Mouse (Mus musculus) megakaryocyte progenitor cell, adult 5-6 weeks (primary cell): ENCODE data around the gene Gnpnat1. TPM values are rescaled to one million over a fixed set of nuclear protein-coding genes. Genes with fewer than 3 reads are reported as not detected.

Experiments
- ATAC-seq: replicated peaks from 2 replicates; pipeline ENCODE4 v1.8.0; 2016; ENCODE audit warnings: mild to moderate bottlenecking, moderate TSS enrichment, inconsistent platforms; ENCODE audit not compliant: poor library complexity
- total RNA-seq, 2 experiments: library from RNA; stranded (forward) in 1 of 2; stranded (reverse) in 1 of 2; fragments of 157-497, 149-512 nt in 1 of 2; fragments of 200-1000 nt in 1 of 2; gene quantifications; 2 replicates each; pipeline versions ENCODE4 v1.2.3 to v1.2.4; 2015 to 2017

Gnpnat1 gene
- total RNA-seq, 2 experiments from 2014 or later = 22.7 to 49.7 TPM

DNA sequence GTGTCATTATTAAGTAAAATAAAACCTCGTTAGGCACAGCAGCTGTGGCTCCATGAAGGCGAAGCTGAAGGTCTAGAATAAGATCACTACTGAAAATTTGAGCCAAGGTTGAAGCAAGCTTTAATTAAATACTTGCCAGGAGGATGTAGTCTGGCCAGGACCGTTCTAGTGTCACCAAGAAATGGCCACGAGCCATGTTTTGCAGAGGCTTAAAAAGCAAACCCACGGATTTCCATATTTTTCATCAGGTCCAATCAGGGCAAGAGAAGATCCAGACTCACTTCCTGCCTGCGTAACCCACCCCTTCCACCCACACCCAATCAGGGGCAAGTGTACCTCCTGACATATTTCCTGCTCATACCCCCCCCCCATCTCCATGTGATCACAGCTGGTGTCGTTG, 1.1 kb downstream of the Gnpnat1 start:
- no peak for ATAC-seq

DNA sequence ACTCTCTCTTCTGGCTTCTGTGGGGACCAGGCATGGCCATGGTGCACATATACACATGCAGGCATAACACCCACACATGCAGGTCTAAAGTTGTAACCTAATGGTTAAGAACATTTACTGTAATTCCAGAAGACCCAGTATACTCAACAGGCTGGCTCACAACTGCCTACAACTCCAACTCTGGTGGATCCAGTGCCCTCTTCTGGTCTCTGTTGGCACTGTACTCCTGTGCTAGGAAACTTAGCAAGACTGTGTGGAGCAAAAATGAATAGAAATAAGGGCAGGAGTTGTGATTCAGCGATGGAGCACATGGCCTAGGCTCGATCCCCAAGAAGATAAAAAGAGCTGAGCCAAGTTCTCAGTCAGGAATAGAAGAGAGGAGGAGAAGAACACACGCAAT, 4.9 kb downstream of the Gnpnat1 start:
- ATAC-seq = peak; percentile 78

DNA sequence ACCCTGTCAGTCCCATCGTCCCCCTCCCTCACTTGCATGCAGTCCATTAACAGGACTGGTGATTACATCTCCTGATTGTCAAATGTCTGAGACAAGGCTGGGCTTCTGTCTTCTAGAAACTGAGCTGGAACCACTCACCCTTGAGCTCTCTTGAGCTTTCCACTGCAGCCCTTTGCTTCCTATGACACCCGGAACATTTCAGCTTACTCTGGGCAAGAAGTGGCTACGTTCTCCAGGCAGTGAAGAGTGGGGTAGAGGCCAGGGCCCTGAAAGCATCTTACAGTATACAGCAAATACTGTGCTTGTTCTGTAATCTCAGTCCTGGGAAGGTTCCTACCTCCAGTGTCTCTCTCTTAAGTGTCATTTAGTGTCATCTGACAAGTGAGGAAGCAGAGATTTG, 15.5 kb downstream of the Gnpnat1 start:
- peak; percentile 10 for ATAC-seq

DNA sequence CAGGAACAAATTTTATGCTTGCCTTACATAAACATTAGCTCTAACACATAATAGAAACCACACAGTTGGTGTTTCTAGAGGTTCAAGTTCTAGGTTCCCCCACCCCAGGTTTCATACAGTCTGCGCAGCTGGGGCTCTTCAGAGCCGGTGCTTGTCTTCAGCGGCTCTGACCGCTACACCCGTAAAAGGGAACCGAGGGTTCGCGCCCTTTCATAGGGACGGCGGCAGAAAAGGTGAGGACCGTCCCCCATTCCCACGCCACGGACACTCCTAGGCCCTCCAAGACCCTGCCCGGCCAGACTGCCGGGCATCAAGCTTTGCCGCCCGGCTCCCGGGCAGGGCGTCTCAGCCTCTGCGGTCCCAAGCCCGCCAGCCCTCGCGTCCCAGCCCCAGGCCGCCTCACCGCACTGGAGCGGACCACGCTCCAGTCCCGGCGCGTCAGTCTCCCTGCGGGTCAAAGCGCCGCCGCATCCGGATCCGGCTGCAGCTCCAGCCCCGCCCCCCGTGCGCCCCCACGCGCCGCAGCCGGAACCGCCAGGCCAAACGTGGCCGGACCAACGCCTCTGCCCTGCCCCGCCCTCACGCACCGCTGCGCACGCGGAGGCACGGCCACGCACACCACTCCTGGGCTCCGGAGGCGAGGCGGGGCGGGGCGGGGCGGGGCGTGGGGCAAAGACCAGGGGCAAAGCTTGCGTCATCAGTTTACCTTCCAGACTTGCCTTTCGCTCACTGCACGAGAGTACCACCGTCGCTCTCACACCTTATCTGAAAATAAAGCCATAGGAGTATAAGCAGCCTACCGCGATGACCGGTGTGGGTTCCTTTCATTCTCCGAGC, 16.1 kb downstream of the Gnpnat1 start:
- ATAC-seq = peak; percentile 89

DNA sequence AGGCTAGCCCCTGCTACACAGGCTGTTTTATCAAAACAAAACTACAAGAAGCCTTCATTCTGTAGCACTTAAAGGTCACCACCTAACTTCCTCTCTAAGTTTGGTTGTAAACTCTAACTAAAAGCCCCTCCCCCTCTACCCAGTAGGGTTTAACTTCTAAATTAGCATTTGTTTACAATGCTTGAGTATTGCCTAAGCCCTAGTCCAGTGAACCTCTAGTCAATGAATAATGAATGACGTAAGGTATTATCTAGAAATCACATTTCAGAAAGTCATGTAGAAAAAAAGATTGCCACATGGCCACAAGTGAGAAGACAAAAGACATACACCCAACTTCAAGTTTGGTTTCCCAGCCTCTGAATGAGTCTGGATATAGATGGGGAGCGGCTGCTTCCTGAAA, 17.2 kb downstream of the Gnpnat1 start:
- ATAC-seq = peak; percentile 16; the same call in 1 of the 2 replicates

DNA sequence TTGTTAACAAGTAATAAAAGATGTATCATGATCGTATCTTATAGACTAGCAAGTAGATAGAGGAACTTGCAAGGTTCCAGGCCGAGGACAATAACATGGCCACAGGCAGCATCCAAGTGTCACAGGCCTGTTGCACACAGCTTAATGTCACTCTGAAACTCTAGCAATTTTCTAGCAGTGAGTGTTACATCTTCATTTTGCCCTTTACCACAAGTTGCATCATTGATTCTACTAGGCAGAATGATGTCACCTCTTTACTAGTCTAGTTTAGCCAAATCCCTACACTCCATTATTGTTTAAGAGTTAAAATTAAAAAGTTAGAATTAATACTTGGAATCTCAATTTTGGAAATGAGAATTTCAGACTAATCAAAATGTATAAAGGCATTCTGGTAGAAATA, 19.1 kb downstream of the Gnpnat1 start:
- ATAC-seq = no peak

DNA sequence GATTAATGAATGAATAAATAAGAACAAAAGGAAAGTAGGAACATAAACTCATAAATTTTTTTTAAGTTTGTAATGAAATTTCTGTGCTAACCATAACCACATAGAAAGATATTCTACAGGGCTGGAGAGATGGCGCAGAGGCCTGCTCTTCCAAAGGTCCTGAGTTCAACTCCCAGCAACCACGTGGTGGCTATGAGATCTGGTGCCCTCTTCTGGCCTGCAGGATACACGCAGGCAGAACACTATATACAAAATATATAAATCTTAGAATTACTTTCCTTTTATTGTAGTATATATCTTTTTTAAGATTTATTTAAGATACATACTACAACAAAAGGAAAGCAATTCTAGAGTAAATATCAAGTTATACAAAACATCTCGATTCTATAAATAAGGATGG, 21.8 kb downstream of the Gnpnat1 start:
- peak; percentile 57 for ATAC-seq

DNA sequence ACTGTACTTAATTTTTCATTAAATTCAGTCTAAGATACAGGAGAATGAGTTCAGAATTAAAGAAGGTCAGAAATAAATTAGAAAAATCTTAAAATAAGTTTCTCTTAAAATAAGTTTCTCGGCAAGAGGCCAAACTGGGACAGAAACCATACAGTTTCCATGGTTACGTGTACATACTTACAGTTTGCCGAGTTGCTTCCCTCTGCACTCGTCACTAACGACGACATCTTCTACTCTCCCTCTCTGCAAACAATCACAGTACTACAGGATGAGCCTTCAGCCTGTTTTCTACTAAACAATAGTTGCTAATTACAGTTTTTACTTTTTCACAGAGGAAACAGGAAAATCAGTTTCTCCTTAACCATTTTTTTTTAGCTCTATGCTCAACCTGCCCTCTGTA, 24.0 kb downstream of the Gnpnat1 start:
- no peak for ATAC-seq

DNA sequence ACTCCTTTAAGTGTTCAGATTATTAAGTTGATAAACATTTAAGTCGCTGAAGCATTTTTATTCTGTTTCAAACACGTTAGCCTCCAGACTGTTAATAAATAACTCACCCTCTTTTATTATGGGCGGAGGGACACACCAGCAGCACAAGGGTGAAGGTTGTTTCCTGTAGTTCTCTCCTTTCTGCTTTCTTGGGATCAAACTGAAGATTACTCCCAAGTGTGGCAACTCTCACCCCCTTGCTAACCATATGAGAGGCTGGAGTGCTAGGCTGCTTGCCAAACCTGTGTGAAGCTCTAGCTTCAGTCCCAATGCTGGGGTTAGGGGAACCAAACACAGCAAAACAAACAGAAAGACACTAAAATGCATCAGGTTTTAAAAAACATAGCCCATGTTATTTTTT, 25.9 kb downstream of the Gnpnat1 start:
- no peak for ATAC-seq

DNA sequence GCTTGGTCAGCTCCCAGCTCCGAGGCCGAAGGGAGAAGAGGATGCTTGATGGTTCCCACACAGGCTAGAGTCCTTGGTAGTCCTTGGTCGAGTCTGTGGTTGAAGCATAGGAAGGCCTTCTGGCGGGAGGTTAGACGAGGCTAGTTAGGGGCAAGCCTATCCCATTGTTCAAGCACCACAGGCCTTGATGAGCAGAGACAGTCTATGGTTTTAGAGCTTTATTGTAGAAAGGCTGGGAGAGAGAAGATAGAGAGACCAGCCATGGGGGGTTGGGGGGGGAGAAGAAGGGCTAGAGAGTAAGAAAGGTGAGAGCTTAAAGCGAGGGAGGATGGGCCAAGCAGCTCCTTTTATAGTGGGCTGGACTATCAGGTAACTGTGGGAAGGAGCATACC, 39.5 kb downstream of the Gnpnat1 start:
- no peak for ATAC-seq

DNA sequence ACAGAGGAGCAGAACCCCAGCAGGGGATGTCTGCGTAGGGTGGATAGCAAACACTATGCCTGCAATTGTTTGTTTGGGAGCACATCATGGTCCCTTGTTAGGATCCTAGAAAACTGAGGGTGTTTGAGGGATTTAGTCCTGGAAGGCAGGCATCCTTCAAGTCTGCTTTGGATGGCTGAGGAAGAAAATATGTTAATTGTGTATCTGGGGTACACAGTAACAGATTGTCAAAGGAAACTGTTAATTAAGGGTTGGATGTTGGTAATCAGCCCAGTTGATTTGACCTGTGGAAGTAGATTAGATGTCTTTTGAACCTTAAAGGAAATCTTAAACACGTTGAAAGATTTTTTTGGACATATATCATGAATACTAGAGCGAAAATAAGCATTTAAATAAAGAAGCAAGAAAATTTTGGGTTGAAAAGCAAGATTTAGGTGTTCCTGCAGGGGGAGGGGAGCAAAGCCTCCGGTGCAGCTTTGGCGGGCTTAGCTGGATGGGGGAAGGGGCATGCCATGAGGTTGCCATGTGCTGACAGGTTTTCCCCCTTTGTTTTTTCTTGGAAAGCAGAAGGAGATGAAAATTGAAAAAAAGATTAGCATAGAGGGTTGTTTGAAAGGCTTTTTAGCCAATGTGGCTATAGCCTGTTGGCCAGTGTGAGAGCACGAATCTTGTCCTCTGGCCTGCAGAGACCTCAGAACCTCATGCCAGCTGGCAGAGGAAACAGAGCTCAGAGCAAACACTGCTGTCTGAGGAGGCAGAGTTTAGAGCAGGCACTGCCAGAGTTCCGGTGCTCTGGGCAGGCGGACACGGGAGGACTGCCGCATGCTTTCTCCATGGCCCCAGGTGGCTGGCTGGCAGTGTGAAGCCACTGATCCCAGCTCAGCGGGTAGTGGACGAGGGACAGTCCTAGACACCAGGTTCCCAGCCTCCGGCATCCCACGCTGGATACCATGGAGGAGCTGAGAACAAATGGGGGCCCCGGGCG, 40.2 kb downstream of the Gnpnat1 start:
- ATAC-seq = no peak

DNA sequence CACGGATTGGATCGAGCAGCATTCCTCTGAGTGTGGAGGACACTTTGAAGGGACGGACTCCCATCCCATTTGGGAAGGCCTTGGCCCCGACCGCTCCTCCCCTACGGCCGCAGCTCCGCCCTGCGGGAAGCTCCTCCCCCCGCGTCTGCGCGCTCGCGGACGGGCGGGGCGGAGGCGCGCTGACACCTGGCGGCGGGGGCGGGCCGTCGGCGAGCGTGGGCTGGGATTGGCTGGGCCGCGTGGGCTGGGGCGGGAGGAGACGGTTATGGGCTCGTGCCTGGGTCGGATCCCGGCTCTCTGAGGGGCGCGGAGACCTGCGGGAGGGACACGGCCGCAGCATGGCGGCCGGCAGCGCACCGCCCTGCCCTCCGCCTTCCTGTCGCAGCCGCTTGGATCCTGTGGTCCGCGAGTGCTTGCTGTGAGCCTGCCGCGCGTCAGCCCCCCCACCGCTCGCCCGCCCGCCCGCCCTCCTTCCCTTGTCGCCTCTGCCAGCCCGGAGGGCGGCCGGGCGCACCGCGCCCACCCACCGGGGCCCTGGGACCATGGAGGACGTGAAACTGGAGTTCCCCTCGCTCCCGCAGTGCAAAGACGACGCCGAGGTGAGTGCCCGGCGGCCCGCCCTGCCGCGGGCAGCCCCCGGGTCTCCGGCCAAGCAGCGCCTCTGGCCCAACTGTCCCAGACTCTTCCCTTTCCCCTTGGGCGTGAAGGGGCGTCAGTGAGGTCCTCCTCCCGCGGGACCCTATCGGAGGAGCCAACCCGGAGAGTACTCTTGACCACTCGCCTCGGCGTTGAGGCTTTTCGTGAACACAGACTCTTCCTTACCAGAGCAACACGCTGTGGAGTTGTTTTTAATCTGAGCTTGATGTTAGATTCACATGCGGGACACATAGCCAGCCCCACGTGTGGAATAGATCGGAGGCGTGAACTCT, 53.5 kb downstream of the Gnpnat1 start, which contains the start of gene Styx:
TSS of gene Styx (plus strand) at position 163 of the 929 bp plus-strand sequence.
- ATAC-seq = peak; percentile 98

DNA sequence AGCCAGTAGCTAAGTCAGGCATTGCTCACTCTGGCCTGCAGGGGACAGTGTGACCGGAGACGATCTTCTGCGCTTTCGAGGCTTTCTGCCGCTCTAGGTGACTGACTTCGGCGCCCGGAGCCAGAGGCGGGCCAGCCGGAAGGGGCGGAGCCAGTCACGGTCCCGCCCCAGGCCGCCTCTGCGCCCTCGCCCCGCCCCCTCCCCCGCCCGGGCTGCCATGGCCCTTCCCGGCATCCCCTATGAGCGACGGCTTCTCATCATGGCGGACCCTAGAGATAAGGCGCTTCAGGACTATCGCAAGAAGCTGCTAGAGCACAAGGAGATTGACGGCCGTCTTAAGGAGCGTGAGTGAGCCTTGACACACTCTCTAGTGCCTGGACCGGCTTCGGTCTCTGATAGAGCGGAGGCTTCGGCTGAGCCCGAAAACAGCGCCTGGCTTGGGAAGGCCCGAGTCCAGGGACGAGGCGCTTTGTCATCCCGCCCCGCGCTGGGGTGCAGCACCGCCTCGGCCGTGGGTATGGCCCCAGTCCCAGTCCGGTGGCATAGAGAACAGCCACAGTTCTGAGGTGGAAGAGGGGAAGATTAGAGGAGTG, 75.0 kb downstream of the Gnpnat1 start, which contains the start of gene Psmc6:
TSS of gene Psmc6 (plus strand) at position 200 of the 593 bp plus-strand sequence.
- peak; percentile 81 for ATAC-seq

DNA sequence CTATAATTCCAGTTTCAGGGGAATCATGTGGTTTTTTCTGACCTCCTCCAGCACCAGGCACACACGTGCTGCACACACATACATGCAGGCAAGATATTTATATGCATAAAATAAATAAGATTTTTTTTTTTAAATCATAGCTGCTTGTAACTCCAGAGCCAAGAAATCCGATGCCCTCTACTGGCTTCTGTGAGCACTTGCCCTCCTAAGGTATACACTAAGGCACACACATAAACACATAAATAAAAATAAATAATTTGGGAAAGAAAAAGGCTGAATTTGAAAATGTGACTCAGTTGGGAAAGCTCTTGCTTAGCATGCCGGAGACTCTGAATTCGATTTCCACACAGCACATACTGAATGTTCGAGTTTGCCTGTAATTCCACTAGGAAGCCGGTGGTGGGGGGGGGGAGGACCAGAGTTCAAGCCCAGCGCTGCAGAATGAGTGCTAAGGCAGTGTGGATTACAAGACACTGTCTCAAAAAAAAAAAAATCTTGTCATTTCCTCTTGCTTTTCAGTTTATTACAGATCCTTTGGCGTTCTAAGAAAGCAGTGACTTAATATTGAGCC, 75.6 kb downstream of the Gnpnat1 start:
- ATAC-seq = peak; percentile 22

DNA sequence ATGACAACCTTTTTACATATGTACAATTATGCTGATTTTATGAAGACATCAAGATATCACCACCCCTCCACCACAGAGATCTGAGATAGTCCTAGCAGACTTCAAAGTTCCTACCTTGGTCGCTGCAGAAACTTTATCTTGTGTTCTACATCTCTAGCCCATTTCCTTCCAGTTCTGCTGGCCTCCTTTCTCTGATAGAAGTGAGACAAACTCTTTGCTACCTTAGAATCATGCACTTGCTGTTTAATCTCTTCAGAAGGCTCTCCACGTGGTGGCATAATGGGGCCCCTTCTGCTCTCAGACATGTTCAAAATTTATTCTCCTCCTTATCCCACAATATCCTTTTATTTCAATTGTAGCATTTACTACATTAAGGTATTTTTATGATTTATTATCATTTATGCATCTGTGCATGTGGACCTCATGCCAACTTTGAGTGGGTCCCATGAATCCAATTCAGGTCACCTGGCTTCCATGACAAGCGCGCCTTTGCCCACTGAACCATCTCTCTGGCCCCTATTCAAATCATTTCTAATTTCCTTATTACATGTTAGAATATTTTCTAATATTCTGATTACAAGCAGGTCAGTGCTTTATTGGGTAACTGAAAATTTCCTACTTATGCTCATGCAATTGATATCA, 76.5 kb downstream of the Gnpnat1 start:
- ATAC-seq = no peak
